Mouse (Mus musculus): ENCODE data around the gene Rnf26.
"Not testable (repeated sequence)": the region's sequence is repeated elsewhere in the genome, so short reads cannot be mapped to it uniquely, and the experiment has no call there.

Rnf26 gene

GRCm38 (mm10) chr9:44125026-44125425 is 11.7 kb upstream of the Rnf26 start:
- no peak for DNase-seq (ENCODE audit: low read depth, low spot score)

- DNase-seq (ENCODE audit: low read depth, low spot score), result no peak
Measured at GRCm38 (mm10) chr9:44124317-44124716, 11.0 kb upstream of the Rnf26 start.

GRCm38 (mm10) chr9:44119948-44120465 is 6.7 kb upstream of the Rnf26 start:
- no peak for DNase-seq (ENCODE audit: low read depth, low spot score)

- DNase-seq (ENCODE audit: low read depth, low spot score), result no peak
Measured at GRCm38 (mm10) chr9:44119011-44119410, 5.7 kb upstream of the Rnf26 start.

GRCm38 (mm10) chr9:44116182-44116581 is 2.9 kb upstream of the Rnf26 start:
- DNase-seq (ENCODE audit: low read depth, low spot score), result no peak

GRCm38 (mm10) chr9:44115599-44115998 is 2.3 kb upstream of the Rnf26 start:
- no peak for DNase-seq (ENCODE audit: low read depth, low spot score)

GRCm38 (mm10) chr9:44114453-44114852 is 1.1 kb upstream of the Rnf26 start:
- DNase-seq (ENCODE audit: low read depth, low spot score), result no peak

GRCm38 (mm10) chr9:44111909-44112308 is 1.4 kb downstream of the Rnf26 start:
- not testable (repeated sequence) for DNase-seq (ENCODE audit: low read depth, low spot score)

GRCm38 (mm10) chr9:44109360-44110095 is 3.8 kb downstream of the Rnf26 start:
- DNase-seq (ENCODE audit: low read depth, low spot score), result no peak

- DNase-seq (ENCODE audit: low read depth, low spot score), result no peak
Measured at GRCm38 (mm10) chr9:44108269-44109055, 4.9 kb downstream of the Rnf26 start.

GRCm38 (mm10) chr9:44107557-44108179 is 5.6 kb downstream of the Rnf26 start:
- DNase-seq (ENCODE audit: low read depth, low spot score), result no peak

GRCm38 (mm10) chr9:44107110-44107509 is 6.2 kb downstream of the Rnf26 start, which contains the start of gene C1qtnf5:
C1qtnf5 (plus strand) TSS chr9:44107245.
- no peak for DNase-seq (ENCODE audit: low read depth, low spot score)

GRCm38 (mm10) chr9:44106596-44106995 is 6.7 kb downstream of the Rnf26 start:
- DNase-seq (ENCODE audit: low read depth, low spot score), result no peak

GRCm38 (mm10) chr9:44106182-44106581 is 7.1 kb downstream of the Rnf26 start:
- no peak for DNase-seq (ENCODE audit: low read depth, low spot score)

- no peak for DNase-seq (ENCODE audit: low read depth, low spot score)
Measured at GRCm38 (mm10) chr9:44105781-44106180, 7.5 kb downstream of the Rnf26 start.

- DNase-seq (ENCODE audit: low read depth, low spot score), result no peak
Measured at GRCm38 (mm10) chr9:44104881-44105280, 8.4 kb downstream of the Rnf26 start.

GRCm38 (mm10) chr9:44101490-44101889 is 11.8 kb downstream of the Rnf26 start, which contains the start of gene Mfrp:
Mfrp (plus strand) TSS chr9:44101729.
- no peak for DNase-seq (ENCODE audit: low read depth, low spot score)

- DNase-seq (ENCODE audit: low read depth, low spot score), result no peak
Measured at GRCm38 (mm10) chr9:44096536-44096935, 16.8 kb downstream of the Rnf26 start.

- DNase-seq (ENCODE audit: low read depth, low spot score), result no peak
Measured at GRCm38 (mm10) chr9:44095781-44096180, 17.5 kb downstream of the Rnf26 start.

- DNase-seq (ENCODE audit: low read depth, low spot score), result no peak
Measured at GRCm38 (mm10) chr9:44094737-44095136, 18.6 kb downstream of the Rnf26 start.

- no peak for DNase-seq (ENCODE audit: low read depth, low spot score)
Measured at GRCm38 (mm10) chr9:44093612-44094503, 19.5 kb downstream of the Rnf26 start.
